Mouse (Mus musculus) B cell, adult 67 days (primary cell): ENCODE results near the gene Pygl. TPM values are rescaled to one million over a fixed set of nuclear protein-coding genes. Genes with fewer than 3 reads are reported as not detected.

Experiments used
- total RNA-seq, 2 experiments: library from RNA; stranded (reverse); gene quantifications; 4 replicates each; pipeline ENCODE4 v1.2.4; 2023

Pygl gene
- 1 to 10 TPM; 1.6 to 3.0 TPM for total RNA-seq

GRCm38 (mm10) chr12:70231294-70231693, at the start of gene Pygl:
Pygl (minus strand) TSS chr12:70231488.

GRCm38 (mm10) chr12:70153842-70154241, 77.4 kb downstream of the Pygl start, which contains the start of gene Abhd12b:
Abhd12b (plus strand) TSS chr12:70154142.

Other genes starting within 250 kb of the Pygl start
- gene Sav1, start 244.5 kb downstream of the Pygl start, total RNA-seq: 10 to 100 TPM; 50.7 to 57.4 TPM
- gene Nin, start 117.8 kb downstream of the Pygl start, total RNA-seq: 10 to 100 TPM; 86.0 to 87.5 TPM
- not detected for gene Abhd12b, start 77.3 kb downstream of the Pygl start, total RNA-seq
- not detected for gene Trim9, start 116.1 kb upstream of the Pygl start, total RNA-seq
- gene Tmx1, start 221.6 kb upstream of the Pygl start, total RNA-seq: 10 to 100 TPM; 28.6 to 30.9 TPM